Mouse (Mus musculus) gastrocnemius, postnatal 14 days (tissue): ENCODE measurements at regions not wholly inside any gene's neighbourhood (a gene's known extent, or its start where the extent isn't known, plus 50 kb on each side); places are given as distances from the start of the nearest gene placed in this dataset.

Experiments used
- DNase-seq: peaks from one replicate; pipeline ENCODE4 v3.0.0; 2021; ENCODE audit warnings: mixed read lengths
- intact Hi-C: fragments of 180-260 bp; cut with DNase I; formaldehyde crosslinking; loops from one replicate; pipeline ENCODE4 v1.15.1; 2025; ENCODE audit warnings: low total_unique reads

DNA sequence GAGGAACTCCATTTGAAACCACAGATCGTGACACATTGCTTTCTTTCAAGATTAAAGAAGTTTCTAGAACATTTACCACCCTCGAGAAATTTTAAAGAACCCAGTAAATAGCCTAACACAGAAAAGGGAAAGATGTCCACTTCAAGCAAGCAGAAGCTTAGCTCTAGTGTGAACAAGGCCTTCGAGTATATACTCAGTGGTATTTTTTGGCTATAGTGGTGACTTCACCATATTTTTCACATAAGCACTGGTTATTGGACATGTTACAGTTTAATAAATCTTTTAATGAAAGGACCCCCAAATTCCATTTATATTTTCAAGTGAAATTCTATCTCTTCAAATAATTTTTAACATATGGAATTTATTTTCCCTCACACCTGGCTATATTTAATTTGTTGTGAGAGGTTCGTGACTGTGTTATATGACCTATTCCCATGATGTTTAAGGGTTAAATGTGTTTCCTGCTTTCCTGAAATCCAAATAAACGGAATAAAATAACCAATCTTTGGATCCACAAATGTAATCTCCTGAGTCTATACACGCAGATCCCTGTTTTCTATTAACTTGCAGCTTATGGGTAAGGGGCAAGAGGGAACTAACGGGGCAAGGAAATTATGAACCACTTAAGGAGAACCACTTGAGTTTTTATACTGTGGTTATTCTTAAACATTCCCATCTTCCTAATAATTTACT is 60.6 kb upstream of the Tas2r134 start:
- no peak for DNase-seq

DNA sequence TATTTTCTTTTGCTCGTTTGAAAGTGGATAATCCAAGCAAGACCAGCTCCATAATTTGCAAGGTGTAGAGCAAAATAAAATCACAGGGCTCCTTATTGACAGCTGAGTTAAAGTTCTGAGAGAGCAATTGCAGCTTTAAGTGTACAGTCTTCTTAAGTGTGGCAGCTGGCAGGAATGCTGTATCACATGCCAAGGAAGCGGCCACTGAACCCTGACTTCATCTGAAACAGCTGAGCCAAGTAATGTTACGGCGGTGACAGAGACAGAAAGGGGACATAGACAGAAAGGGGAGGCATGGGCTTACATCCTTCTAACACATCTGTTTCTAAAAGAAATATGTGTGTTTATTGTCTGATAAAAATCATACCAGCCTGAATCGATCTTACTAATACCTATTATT is 63.4 kb upstream of the Tas2r134 start:
- intact Hi-C loops: no loop called here

More for the DNA sequence above, 60.6 kb upstream of the Tas2r134 start:
- intact Hi-C loops: no loop called here

DNA sequence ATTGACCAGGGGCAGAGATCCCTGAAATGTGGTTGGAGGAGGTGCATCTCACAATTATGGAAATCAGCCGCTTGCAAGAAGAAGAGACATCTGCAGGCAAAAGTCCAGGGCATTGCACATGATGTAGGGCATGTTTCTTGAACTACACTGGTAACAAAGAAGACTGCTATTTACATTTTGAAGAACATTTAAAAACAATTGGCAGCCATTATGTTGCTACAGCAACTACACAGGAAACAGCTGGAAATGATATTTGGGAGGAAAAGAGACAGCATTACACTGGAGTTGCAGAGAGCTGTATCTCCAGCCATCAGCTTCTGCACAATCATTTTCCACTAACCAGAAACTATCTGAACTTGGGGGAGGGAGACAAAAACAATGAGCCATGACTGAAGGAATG is 64.1 kb upstream of the Tas2r134 start:
- no peak for DNase-seq
- intact Hi-C loops: no loop called here

More for the DNA sequence above, 63.4 kb upstream of the Tas2r134 start:
- DNase-seq: no peak

DNA sequence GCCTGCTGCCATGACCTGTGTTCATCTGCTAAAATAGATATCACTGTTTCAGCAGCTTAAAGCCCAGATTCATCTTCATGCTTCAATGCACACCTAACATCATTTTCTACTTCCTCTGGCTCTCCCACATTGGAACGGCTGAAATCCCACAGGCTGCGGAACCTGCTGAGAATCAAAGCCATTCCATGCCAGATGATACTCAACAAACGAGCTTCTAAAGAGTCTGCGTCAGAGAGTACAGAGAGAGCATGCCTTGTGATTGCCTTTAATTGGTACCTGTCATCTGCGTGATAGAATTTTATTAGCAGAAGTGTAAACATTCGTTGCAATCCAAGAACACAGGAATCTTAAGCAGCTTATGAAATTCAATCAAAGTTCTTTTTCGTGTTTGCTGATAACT is 76.4 kb upstream of the Tas2r134 start:
- intact Hi-C loops: no loop called here

DNA sequence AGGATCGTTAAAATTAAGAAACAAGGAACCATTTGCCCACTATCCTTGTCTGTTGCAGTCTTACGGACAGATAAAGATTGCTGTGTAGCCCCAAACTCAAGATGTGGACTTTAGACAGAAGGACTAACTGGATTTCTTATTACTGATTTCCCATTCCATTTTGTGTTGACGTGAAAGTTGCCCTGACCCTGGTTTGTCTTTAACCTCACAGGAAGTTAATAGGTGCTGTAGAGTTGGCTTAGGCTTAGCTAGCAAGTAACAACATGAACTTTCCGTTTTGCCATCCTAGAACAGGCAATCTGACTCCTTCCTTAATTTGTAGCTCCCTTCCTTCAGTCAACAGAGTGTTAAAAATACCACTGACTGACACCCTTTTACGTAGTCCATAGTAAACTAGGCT is 78.2 kb upstream of the Tas2r134 start:
- intact Hi-C loops: no loop called here
- no peak for DNase-seq

More for the DNA sequence above, 76.4 kb upstream of the Tas2r134 start:
- no peak for DNase-seq

DNA sequence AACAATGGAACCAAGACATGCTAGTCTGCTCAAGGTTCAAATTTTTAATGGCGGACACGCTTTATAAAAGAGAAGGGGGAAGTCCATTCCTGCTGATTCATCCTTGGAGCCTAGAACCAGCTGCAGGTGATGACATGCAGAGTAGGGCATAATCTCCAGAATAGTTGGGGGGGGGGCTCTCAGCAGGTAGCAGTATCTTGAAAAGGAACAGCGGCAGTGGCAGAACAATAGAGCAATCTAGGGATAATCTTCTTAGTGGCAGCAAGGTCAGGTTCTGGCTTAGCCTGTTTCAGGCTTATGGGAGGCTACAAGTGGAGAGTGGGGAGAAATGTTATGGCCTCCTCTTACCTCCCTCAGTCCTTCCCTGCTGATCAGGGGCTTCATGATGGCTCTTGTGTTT is 81.1 kb upstream of the Tas2r134 start:
- intact Hi-C loops: no loop called here

DNA sequence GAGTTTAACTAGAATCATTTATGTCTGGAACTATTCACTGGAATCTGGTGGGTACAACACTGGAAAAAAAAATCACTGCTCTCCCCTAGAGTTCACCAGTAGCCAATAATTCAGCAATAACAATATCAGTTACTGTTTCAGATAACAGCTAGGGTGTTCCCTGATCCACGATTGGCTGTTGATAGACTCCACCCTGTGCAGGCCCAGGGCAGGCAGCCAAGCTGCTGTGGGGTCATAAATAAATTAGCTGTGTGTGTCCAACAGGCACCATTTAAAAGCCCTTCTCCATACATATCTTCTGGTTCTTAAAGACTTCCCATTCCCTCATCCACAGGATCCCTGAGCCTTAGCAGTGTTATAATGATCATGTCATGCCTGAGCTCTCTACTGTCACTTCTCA is 83.4 kb upstream of the Tas2r134 start:
- DNase-seq: no peak
- intact Hi-C loops: no loop called here

More for the DNA sequence above, 81.1 kb upstream of the Tas2r134 start:
- no peak for DNase-seq

DNA sequence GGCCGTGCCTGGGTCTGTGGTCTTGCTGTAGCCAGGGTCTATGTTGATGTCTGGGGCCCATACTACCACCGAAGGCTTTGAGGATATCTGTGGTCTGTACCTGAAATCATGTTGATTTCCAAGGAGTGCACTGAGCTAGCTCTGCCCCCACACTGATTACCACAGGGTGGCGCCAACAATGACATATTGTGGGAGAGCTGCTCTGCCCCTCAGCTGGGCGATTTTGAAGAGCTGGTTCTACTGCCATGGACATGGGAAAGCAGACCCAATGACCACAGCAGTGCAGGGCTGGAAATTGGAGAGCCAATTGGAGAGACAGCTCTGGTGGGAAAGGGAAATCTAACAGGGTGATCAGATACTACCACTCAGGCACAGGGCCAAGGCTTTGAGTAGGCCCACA is 85.0 kb upstream of the Tas2r134 start:
- intact Hi-C loops: no loop called here
- DNase-seq: peak; percentile 7

DNA sequence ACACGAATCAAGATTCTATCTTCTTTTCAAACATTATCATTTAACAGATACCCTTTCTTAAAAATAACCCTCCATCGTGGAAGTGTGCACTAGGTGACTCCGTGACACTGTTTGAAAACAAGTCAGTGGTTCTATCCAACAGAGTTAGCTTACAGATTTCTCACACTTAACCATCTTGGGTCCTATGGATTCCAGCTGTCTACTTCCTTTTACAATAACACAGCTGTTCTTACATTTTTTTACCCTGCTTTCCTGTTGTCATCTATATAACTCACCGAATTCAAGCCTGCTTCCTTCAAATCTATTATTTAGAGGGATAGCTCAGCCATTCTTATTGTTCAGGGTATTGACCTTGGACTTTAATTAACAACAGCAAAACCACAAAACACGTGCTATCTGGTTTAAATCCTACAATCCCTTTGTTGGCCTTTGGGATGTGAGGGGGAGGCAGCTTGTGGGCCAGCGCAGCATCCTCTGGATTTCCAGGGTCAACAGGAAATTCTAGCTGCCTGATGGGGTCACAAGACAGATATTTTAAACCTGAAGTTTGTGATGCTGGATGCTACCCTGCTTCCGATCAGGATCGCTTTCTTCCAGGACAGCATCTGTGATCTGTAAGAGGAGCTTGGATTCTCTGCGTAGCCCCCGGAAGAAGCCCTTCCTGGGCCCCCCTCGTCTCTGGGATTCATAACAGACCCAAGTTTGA is 94.4 kb upstream of the Tas2r134 start:
- no peak for DNase-seq
- intact Hi-C loops: no loop called here

DNA sequence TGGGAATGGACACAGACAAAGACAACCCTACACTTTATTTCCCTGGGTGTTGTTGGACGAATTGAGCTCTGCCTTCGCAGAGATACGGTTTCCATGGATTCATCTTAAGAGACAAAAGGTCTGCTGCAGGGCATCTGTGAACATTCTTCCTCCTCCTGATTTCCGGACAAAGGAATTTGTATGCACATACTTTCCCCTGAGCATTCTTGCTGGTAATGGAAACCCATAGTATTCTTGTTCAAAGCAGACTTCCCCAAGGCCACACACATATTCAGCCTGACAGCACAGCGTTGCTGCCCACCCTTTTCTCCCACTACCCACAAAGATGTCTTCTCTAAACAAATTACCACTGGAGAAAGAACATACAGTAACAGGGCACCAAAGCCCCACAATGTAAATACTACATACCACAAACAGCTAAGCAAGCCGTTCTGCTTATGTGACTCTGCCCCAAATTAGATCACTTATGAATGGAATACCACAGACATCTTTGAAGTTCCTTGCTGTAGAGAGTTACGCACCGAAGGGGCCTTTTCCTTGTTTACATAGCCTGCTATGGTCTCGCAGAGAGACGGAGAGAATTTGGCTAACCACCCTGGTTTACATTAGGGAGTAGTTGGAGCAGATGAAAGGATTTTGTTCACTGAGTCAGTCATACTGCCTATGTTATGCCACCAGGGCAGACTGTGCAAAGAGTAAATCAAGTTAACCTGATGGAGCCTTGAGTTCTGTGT is 96.0 kb upstream of the Tas2r134 start:
- intact Hi-C loops: no loop called here

DNA sequence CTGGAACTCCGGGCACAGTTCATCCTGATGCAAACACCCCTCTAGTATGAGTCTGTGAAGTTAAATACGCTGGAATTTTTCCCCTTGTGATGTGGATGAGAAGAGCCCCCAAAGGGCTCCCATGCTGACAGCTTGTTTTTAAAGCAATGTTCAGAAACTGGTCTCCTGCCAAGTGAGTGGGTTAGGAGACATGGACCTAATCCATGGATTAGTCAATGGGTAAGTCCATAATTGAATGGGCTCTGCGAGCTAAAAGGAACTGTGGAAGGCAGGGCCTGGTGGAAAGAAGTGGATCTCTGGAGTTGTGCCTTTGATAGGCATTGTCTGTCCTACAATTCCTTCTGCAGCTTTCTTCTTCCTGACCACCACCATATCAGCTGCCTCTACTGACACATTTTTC is 104.5 kb upstream of the Tas2r134 start:
- DNase-seq: no peak
- intact Hi-C loops: no loop called here

More for the DNA sequence above, 96.0 kb upstream of the Tas2r134 start:
- no peak for DNase-seq

DNA sequence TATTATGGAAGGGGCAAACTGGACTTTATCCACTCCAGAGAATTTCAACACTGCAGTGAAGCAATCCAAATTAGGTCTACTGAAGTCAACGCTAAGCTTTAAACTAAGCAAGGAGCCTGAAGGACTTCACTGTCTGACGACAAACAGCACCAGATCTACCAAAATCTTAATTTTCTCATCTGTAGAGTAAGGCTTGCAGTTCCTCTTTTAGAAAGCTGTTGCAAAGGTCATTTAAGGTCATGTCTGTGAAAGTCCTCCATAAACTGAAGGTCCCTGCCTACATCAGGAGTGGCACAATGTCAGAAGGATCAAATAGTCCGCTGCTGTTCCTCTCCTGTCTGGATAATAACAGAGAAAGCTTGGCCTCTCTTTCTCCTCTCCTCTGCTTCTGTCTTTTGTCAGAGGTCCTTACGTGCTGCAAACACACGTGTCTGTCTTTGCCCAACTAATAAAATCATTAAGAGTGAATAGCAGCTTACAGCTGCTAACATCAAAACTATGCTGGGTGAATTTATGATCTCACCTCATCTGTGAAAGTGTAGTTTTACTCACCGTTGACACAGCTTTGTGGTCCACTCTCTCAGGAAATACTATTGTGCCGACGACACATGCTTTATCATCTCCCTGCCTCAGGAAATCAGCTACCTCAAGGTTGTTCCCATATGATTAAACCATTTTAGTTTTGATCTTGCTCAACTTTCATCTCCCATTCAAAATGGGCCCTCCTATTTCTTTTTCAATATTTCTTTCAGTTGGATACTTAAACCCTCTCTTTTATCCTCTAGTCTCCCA is 117.9 kb upstream of the Tas2r134 start:
- intact Hi-C loops: no loop called here
- no peak for DNase-seq

DNA sequence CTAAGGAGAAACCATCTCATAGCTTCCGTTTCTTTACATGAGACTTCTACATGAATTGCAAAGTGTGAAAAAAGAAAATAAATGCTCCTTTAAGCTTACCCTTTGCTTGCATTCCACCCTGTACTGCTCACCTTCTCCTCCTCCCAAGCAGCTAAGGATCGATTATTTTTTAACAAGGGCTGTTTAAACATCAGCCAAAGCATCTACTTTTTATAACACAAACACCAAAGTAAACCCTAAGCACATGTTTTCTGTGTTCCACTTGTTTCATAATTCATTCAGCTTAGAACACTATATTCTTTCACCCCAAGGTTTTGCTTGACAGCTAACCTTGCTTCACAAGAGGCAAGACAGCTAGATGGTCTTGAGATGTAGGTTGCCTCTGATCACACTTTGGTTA is 129.4 kb upstream of the Tas2r134 start:
- no peak for DNase-seq

DNA sequence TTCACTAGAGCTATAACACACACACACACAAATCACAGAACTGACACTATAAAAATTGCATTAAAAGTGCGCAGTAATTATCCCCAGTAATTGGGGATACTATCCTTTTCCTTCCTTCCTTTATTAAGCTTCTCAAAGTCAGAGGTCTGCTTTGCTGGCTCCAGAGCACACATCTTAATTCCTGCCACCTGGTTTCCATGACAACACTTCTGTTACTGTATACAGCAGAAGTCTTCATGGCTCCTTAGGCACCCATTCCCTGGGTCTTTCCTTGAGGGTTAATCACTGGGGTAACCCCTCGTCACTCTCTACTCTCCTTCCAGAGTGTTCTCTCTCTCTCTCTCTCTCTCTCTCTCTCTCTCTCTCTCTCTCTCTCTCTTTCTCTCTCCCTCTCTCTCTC is 153.6 kb upstream of the Tas2r134 start:
- intact Hi-C loops: no loop called here
- no peak for DNase-seq

More for the DNA sequence above, 129.4 kb upstream of the Tas2r134 start:
- intact Hi-C loops: no loop called here

DNA sequence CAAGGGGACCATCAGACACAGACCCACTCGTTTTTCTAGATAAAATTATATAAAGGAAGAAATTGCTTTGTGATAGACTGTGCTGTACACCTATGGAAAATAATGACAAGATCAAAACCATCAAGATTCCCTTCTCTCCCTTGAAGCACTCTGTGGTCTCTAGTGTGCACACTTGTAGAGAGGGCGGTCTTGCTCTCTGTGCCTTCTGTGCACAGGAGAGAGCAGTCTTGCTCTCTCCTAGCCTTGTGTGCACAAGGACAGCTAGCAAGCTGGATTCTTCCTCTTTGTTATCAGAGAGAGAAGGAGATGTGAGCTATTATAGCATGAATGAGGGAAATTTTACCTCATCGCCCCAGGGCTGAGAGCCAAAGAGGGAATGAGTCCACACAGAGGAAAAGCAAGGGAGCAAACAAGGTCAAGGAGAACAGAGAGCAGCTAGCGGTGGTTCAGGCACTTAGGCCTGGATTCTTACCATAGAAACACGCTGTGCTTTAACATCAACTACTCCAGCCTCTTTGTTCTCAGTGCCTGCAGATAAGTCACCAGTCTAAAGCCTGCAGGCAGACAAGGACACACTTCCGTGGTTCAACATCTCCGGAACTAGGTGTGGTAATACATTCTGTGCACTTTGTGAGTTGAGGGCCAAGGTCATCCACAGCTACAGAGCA is 160.2 kb upstream of the Tas2r134 start:
- intact Hi-C loops: no loop called here
- no peak for DNase-seq

DNA sequence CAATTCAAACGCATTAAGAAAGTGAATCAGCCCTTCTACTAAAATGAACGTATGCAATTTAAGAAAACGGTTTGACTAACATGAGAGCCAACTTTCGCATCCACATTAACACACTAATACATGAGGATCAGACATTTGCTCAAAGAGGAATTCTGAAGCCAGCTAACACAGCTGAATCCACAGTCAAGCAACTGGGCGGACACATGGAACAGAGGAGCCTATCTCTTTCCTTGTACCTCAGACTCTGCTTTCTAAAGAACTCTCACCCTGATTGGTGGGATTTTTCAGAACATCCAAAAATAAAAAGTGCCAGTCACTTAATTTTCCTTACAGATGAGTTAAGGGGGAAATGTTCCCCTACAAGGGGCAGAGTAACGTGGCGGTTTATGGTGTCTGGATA is 161.3 kb upstream of the Tas2r134 start:
- no peak for DNase-seq
- intact Hi-C loops: no loop called here

DNA sequence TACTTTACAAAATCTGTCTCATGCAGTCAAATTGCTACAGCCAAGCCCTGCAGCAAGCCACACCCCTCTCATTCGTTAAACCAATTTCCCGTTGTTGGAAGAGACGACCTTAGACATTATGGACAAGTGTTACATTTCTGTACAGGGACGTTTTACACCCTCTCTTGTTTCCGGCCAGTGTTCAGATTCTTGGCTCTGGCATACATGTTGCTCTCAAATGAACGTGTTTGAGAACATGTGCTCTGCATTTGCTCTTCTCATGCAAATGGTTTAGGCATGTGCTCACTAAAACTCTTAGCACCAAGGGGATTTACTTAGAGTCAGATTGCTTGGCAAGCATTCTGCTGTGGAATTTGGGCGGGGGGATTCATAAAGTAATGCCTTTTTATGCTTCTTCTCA is 161.7 kb upstream of the Tas2r134 start:
- DNase-seq: no peak
- intact Hi-C loops: no loop called here

DNA sequence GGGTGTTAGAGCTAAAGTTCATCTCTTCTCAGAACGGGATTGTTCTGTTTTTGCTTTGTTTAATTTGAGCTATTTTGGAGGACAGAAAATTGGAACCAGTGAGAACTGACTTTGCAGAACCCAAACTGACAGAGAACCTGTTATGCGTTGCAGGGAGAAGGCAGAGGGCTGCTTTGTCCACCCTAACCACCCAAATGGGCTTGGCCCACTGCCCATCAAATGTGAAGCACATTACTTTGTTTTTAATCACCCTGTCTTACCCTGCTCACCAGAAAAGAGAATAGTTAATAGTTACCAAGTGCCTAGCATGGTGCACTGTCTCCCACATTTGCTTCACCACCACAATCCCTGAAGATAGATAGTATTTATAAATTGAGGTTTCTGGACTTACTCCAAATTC is 163.0 kb upstream of the Tas2r134 start:
- no peak for DNase-seq
- intact Hi-C loops: no loop called here

DNA sequence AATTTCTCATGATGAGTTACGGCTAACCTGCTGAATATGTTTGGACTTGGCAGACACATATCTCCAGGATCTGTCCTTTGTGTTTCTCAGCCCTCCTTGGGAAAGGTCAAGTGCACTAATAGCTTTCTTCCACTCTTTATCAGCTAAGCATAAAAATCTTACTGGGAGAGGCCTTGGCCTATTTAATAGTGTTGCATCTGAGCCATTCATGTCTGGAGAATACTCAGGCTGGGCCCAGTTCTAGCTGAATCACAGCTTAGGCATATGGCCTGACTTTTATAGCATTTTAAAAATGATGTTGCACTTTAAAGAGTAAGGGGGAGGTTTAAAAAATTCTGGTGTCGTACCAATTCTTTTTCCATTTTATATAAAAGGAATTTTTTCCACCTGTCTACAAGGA is 166.4 kb upstream of the Tas2r134 start:
- intact Hi-C loops: no loop called here

More for the DNA sequence above, 166.4 kb upstream of the Tas2r134 start:
- no peak for DNase-seq
